Mouse (Mus musculus) intestine, postnatal 0 days (tissue): ENCODE results near the gene Slc23a4. TPM values are rescaled to one million over a fixed set of nuclear protein-coding genes. Genes with fewer than 3 reads are reported as not detected.

Experiments
- ATAC-seq: fragments of 200-750 bp; cut with Nextera tagmentation; 2 replicates; pipeline ENCODE4 v1.8.0; 2017; ENCODE audit warnings: mild to moderate bottlenecking, moderate TSS enrichment, moderate library complexity
- H3K27ac ChIP-seq: fragments of 300-500 bp; sonication (generic); 2 replicates; pipeline ENCODE4 v1.5.1; 2014; ENCODE audit warnings: mild to moderate bottlenecking, low read depth, low read length, moderate library complexity
- H3K27me3 ChIP-seq: fragments of 300-500 bp; sonication (generic); replicated peaks from 2 replicates; pipeline ENCODE4 v1.6.1; 2014; ENCODE audit warnings: low read length, mixed read lengths; ENCODE audit not compliant: control insufficient read depth, insufficient read depth
- H3K36me3 ChIP-seq: fragments of 300-500 bp; sonication (generic); 2 replicates; pipeline ENCODE4 v1.6.1; 2014; ENCODE audit warnings: mild to moderate bottlenecking, moderate library complexity; ENCODE audit not compliant: control insufficient read depth, insufficient read depth
- H3K4me1 ChIP-seq: fragments of 300-500 bp; sonication (generic); replicated peaks from 2 replicates; pipeline ENCODE4 v1.6.1; 2014; ENCODE audit warnings: antibody characterized with exemption, low read length, mixed read lengths; ENCODE audit not compliant: control insufficient read depth, insufficient read depth
- H3K4me2 ChIP-seq: fragments of 300-500 bp; sonication (generic); replicated peaks from 2 replicates; pipeline ENCODE4 v1.6.1; 2014; ENCODE audit warnings: low read depth, mild to moderate bottlenecking, moderate library complexity
- H3K4me3 ChIP-seq: fragments of 300-500 bp; sonication (generic); 2 replicates; pipeline ENCODE4 v1.5.1; 2014; ENCODE audit warnings: low read depth, low read length
- H3K9ac ChIP-seq: fragments of 300-500 bp; sonication (generic); 2 replicates; pipeline ENCODE4 v1.6.1; 2014; ENCODE audit warnings: mild to moderate bottlenecking, low read depth, low read length
- H3K9me3 ChIP-seq: fragments of 300-500 bp; sonication (generic); 2 replicates; pipeline ENCODE4 v1.6.1; 2016; ENCODE audit warnings: mixed run types; ENCODE audit not compliant: control insufficient read depth
- CTCF ChIP-seq: sonication (generic); IDR thresholded peaks from 2 replicates; pipeline ENCODE4 v1.5.1; 2016; ENCODE audit warnings: low read depth, mild to moderate bottlenecking, control low read depth, antibody characterized with exemption, moderate library complexity
- WGBS: fragments of 180-500 bp; shearing (Covaris S2); extraction: QIAGEN DNeasy Blood & Tissue Kit; methylation state at CpG from one replicate; pipeline ENCODE4 v1.1.7; 2014; 5-methylcytosine and 5-hydroxymethylcytosine counted together
- polyA plus RNA-seq: library from polyadenylated mRNA; unstranded; fragments of >200 nt; fragmentation: Nextera tagmentation; extraction: Ambion mirVana; gene quantifications from 2 replicates; pipeline ENCODE4 v1.2.1, GENCODE M21; 2015

Gene Slc23a4
- polyA plus RNA-seq, 1 experiment from 2014 or later, result 7.7 TPM

GRCm38 (mm10) chr6:34971181-34971580 lies 17.0 kb downstream of the Slc23a4 start:
- TF ChIP-seq CTCF, result no peak
- WGBS, result 61% methylated on average over 3 of the region's 3 CpGs
- Histone ChIP-seq H3K36me3 (no peaks in the 10 kb centered on the region), H3K9me3 (no peaks in the 10 kb centered on the region), H3K27me3 (no peaks in the 10 kb centered on the region), H3K4me2 (no peak overlapping the region), H3K4me3 (no peak overlapping the region), H3K27ac (no peak overlapping the region), H3K4me1 (no peaks in the 10 kb centered on the region), H3K9ac (no peak overlapping the region)
- no peak for ATAC-seq

- no peak for ATAC-seq
- 72% methylated on average over 6 of the region's 6 CpGs for WGBS
- H3K4me3 ChIP-seq, result no peak overlapping the region
- H3K36me3 ChIP-seq, result no peaks in the 10 kb centered on the region
- H3K4me1 ChIP-seq, result no peaks in the 10 kb centered on the region
- no peak overlapping the region for H3K4me2 ChIP-seq
- H3K9ac ChIP-seq, result no peak overlapping the region
- no peaks in the 10 kb centered on the region for H3K9me3 ChIP-seq
- no peaks in the 10 kb centered on the region for H3K27me3 ChIP-seq
- no peak for TF ChIP-seq CTCF
- no peak overlapping the region for H3K27ac ChIP-seq
These were observed 22.2 kb downstream of the Slc23a4 start for GRCm38 (mm10) chr6:34965819-34966539.

- TF ChIP-seq CTCF, result no peak
- no peak overlapping the region for H3K4me3 ChIP-seq
- H3K4me1 ChIP-seq, result no peaks in the 10 kb centered on the region
- no peak overlapping the region for H3K9ac ChIP-seq
- no peak for ATAC-seq
- no peaks in the 10 kb centered on the region for H3K36me3 ChIP-seq
- no peaks in the 10 kb centered on the region for H3K9me3 ChIP-seq
- H3K4me2 ChIP-seq, result no peak overlapping the region
- no peaks in the 10 kb centered on the region for H3K27me3 ChIP-seq
- H3K27ac ChIP-seq, result no peak overlapping the region
- WGBS, result 88% methylated on average over 2 of the region's 2 CpGs
These were observed 23.7 kb downstream of the Slc23a4 start for GRCm38 (mm10) chr6:34964550-34964949.

GRCm38 (mm10) chr6:34959131-34959530 lies 29.1 kb downstream of the Slc23a4 start:
- Histone ChIP-seq H3K27me3 (no peaks in the 10 kb centered on the region), H3K27ac (no peak overlapping the region), H3K4me2 (no peak overlapping the region), H3K36me3 (no peaks in the 10 kb centered on the region), H3K4me3 (no peak overlapping the region), H3K9ac (no peak overlapping the region), H3K9me3 (no peaks in the 10 kb centered on the region), H3K4me1 (no peaks in the 10 kb centered on the region)
- TF ChIP-seq CTCF, result no peak
- 88% methylated on average over 7 of the region's 7 CpGs for WGBS
- ATAC-seq, result no peak

GRCm38 (mm10) chr6:34955862-34956241 lies 32.4 kb downstream of the Slc23a4 start:
- no peak for ATAC-seq
- H3K4me2 ChIP-seq, result no peak overlapping the region
- H3K36me3 ChIP-seq, result no peaks in the 10 kb centered on the region
- 44% methylated on average over 8 of the region's 8 CpGs for WGBS
- H3K9ac ChIP-seq, result no peak overlapping the region
- H3K9me3 ChIP-seq, result no peaks in the 10 kb centered on the region
- no peak for TF ChIP-seq CTCF
- H3K27me3 ChIP-seq, result no peaks in the 10 kb centered on the region
- no peak overlapping the region for H3K27ac ChIP-seq
- no peak overlapping the region for H3K4me3 ChIP-seq
- H3K4me1 ChIP-seq, result no peaks in the 10 kb centered on the region

GRCm38 (mm10) chr6:34954926-34955861 lies 33.0 kb downstream of the Slc23a4 start:
- peak overlapping the region; percentile 35 for H3K4me2 ChIP-seq
- peak; percentile 62 for ATAC-seq
- 56% methylated on average over 18 of the region's 18 CpGs for WGBS

More at GRCm38 (mm10) chr6:34954926-34955861, 33.0 kb downstream of the Slc23a4 start:
- H3K27ac ChIP-seq, result no peak overlapping the region
- no peak overlapping the region for H3K9ac ChIP-seq
- no peak overlapping the region for H3K4me3 ChIP-seq
- no peaks in the 10 kb centered on the region for H3K36me3 ChIP-seq
- H3K27me3 ChIP-seq, result no peaks in the 10 kb centered on the region
- H3K4me1 ChIP-seq, result no peaks in the 10 kb centered on the region
- TF ChIP-seq CTCF, result peak; percentile 78
- no peaks in the 10 kb centered on the region for H3K9me3 ChIP-seq
